Mouse (Mus musculus) gastrocnemius, postnatal 36 days (tissue): ENCODE measurements around the gene Lrmda. TPM values are rescaled to one million over a fixed set of nuclear protein-coding genes. Genes with fewer than 3 reads are reported as not detected.

Experiments used
- DNase-seq, 2 experiments: peaks; one replicate each; pipeline ENCODE4 v3.0.0; 2022
- intact Hi-C: fragments of 180-260 bp; cut with DNase I; formaldehyde crosslinking; loops from one replicate; pipeline ENCODE4 v1.15.1; 2025
- total RNA-seq, 2 experiments: library from RNA; stranded (reverse); gene quantifications; 2 replicates each; pipeline ENCODE4 v1.2.3; 2021

The Lrmda gene
- total RNA-seq, 2 experiments from 2014 or later: 1.7 to 2.8 TPM

DNA sequence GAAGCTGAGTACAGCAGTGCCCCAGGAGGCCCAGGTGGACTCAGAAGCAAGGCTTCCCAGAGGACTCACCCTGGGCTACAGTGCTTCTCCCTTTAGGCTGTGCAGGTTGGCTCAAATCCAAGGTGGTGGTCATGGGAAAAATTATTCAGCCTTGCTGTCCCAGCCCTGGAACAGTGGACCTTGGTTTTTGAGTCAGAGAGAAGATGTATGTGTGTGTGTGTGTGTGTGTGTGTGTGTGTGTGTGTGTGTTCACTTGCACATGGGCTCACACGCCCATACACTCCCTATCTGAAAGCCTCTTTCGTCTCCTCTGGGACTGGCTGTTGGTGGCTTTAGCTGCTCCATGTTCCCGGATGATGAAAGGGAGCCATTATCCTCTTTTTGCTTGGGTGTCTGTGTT is 16.4 kb downstream of the Lrmda start:
- DNase-seq: no peak
- intact Hi-C loops: no loop called here

DNA sequence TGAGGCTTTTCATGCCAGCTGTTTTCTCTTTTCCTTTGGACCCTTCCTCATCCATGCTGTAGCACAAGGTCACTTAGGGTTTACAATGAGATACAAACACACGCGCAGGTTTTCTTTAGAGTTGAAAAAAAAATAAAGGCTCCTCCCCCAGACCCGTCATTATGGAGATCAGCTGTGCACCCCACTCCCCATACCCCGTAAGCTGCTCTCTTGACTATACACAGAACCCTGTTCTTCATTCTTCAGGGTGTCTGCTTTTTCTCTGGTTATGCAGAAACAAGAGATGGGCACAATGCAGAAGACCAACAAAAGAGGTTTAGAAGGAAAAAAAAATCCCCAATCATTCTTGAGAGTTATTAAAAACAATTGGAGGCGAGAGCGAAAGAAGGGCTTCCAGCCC is 16.8 kb downstream of the Lrmda start:
- no peak for DNase-seq

DNA sequence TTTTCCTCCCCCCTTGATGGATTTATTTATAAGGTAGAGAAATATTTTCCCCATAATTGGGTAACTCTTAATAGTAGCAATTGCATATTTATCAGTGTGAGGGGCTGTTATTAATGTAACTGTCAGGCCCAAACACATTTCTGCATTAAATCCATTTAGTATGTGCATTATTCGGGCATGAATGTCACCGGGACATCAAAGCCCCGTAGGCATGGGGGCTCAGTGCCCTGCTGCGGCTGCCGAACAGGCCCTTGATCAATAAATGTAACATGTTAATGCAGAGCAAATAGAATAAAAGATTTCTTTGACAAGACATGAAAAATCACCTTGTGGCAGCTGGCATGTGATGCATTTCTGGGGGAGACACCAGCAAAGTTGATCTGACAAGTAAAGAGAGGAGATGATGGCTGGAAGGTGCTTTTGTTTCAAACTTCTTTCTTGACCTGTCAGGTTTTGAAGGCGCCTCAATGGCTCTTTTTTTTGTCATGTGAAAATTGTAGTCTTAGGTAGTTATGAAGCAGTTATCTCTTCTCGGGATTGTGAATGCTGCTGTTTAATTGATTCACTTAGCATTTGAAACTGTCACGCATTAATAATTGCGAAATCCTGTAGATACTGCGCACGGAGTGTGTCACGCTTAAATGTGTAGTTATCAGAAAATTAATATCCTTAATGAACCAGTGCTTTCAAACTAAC is 17.4 kb downstream of the Lrmda start:
- no peak for DNase-seq
- intact Hi-C loops: no loop called here

More for the DNA sequence above, 16.8 kb downstream of the Lrmda start:
- intact Hi-C loops: no loop called here

DNA sequence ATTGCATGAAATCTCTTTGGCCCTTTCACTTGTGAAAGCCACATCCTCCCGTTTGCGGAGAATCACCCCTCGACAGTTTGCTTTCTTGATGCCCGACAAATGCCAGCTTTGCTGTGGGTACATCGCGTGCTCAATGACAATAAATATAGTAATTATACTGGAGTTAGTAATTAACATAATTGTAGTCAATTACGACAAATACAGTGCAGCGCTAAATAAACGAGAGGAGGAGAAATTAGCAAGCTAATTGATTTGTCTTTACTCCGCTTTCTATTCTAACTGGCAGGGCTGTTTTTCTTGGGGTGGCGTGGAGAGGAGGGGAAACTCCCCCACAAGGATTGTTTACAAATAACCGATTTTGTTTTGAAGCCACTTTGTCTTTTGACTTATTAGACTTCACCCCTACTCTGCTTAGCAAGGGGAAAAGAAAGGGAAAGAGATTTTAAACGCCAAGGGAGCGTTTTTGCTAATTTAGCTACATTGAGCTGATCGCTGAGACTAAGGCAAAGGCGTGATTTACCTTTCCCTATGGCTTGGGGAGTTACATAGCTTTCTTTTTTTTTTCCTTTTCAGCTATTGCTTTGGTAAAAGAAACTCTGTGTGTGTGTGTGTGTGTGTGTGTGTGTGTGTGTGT is 18.1 kb downstream of the Lrmda start:
- intact Hi-C loops: no loop called here

DNA sequence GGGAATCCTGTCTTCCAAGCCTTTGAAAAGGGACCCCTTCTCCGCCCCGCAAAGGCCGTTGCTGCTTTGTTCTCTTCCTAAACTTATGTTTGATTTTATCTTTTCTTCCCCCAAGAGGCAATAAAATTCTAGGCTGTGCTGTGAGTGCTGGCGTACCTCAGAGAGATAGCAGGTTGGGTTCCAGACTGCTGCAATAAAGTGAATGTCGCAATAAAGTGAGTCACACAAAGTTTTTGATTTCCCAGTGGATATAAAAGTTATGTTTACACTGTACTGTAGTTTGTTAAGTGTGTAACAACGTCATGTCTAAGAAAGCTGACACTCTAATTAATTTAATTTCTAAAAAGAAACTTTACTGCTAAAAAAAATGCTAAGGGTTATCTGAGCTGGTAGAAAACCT is 22.6 kb downstream of the Lrmda start:
- no peak for DNase-seq
- intact Hi-C loops: no loop called here

More for the DNA sequence above, 18.1 kb downstream of the Lrmda start:
- DNase-seq: no peak

DNA sequence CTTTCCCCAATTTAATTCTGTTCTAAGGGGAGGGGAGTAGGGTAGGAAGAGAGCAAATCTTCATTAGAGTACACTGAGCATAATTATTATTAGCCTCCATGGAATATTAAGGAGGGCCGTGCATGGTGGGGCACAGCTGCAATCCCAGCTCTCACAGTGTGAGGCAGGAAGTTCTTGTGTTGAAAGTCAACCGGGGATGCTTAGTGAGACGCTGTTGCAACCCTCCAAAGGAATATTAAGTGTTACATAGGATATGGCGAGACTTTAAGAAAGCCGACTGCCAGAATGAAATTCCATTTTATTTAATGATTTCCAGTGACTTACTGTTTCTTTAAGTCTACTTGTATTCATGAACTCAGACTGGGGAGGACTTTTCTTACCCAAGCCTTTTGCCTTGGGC is 23.9 kb downstream of the Lrmda start:
- DNase-seq: no peak
- intact Hi-C loops: no loop called here

DNA sequence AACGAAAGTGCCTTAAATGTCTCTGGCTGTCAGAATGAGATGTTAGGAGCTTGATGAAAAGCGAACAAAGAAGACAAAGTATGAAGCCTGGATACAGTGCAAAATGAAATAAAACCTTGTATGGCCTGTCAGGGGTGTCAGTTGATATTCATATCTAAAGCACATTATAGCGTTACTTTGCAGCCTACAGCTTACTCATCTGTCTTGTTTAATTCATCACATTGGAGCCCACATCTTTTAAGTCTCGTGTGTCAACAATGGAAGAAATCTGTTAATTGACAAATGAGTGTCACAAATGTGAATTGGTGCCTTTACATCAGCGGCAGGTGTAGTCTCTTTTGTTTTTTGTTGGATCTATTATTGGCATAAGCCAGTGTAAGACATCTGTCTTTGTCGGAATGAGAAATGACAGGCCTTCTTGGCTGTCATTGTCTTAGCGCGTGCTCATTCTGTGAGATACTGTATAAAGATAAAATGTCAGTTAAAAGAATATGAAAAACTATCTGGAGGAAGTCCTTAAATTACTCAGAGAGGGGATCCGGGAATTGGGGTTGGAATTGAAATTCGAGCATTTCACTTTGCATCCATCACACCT is 26.8 kb downstream of the Lrmda start:
- no peak for DNase-seq
- intact Hi-C loops: no loop called here

DNA sequence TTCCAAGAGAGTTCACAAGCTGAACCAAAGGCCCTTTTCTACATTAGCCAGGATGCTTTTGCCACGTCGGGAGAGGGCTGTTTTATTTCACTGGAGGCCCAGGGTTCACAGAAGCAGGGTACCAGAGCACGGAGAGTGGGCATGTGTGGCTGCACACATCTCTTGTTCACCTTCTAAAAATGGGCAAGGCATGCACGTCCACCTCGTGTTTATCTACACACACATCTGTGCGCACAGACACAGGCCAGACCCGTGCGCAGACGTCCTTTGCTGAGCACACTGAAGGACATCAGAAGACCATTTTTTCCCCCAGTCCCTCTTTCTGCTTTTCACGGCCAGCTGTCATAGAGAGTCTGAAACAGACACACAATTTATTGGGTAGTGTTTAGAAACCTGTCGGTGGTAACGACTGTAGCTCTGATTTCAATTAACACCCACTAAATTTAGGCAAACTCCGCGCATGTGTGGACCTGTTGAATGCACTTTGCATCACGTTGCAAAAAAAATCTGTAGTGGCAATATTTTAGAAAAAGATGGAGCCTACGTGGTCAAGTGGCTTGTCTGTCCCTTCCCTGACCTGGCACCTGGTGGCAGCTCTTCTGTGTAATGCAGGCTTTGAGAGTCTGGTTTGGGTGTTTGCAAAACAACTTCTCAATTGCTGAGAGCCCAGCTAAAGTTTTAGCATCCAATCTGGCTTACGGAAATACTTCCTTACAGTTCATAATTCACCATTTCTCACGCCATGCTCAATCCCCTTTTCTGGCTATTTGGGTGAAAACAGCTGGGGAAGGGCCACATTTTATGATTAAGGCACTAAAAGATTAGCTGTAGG is 28.8 kb downstream of the Lrmda start:
- intact Hi-C loops: no loop called here
- no peak for DNase-seq

DNA sequence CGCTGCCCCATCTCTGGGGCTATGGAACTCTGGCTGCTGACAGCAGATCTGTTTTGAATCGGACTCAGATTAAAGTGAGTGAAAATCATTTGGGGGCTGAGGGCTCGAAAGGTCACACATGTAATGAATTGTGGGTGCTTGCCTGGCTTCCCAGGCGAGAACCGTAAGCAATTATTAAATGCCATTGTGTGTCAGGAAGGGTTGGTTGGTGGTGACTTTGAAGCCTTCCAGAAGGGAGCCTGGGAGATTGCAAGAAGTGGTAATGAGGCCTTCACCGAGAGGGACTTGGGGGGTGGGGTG is 29.3 kb downstream of the Lrmda start:
- intact Hi-C loops: no loop called here
- no peak for DNase-seq

DNA sequence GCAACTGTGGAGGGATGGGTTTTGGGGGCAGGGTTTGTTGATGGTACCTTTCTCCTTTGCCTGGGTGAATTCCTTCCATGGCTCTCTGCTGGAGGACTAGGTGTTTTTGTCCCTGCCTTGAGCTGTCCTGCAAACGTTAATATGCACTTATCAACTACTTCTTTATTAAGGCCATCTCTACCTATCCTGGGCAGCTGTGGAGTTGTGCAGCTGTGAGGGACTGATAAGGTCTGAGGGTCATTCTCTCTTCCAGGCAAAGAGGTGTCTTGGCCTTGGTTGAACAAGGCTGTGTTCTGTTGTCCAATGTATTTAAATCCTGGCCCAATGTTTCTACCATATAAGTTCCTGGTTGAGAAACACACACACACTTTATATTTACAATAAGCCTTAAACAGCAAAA is 29.8 kb downstream of the Lrmda start:
- DNase-seq: no peak
- intact Hi-C loops: no loop called here

DNA sequence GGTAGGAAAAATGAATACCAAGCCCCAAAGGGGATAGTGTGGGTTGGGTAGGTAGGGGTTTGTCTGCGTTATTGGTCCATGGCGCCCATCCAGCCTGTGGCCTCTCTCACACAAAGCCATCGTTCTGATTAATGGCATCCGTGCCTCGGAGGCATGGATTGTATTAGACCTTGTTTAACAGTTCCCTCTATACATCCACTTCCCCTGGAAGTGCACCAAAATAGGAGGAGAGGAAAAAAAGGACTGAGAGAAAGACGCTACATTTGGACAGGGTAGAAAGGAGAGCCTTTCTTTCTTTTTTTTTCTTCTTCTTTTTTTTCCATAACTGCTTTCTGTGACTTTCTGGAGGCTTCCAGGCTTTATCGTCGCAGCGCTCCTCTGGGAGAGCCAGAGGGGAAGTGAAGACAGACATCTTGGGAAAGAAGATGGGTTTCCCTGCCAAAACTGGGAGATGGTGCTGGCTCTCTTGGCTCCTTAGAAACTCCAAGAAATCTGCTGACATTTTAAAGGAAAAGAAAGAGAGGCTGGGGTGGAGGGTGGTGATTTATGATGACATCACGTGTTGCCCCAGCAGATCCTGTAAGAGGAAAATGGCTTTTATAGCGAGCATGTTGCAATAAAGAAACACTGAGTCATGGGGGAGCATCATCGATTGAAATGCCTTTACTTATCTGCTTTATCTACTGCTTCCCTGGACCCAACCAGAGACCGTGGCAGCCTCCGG is 32.6 kb downstream of the Lrmda start:
- no peak for DNase-seq
- intact Hi-C loops: no loop called here

DNA sequence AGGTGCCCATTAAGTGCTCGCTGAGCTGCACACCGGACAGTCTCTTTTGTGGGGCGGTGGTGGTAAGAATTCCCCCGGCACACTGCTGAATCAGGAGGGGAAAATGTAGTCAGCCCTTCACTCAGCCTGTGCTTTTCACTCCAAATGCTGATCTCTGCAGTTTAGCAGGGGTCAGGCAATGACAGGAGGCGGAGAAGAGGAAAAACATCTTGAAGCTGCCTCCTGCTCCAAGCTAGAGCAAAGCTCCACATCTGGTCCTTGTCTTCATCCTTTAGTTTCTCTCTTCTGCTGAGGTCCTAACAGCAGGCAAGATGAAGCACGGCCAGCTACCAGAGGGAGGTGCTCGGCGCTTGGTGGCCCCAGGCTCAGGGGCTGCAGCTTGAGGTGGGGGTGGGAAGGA is 36.1 kb downstream of the Lrmda start:
- intact Hi-C loops: no loop called here
- DNase-seq: no peak

DNA sequence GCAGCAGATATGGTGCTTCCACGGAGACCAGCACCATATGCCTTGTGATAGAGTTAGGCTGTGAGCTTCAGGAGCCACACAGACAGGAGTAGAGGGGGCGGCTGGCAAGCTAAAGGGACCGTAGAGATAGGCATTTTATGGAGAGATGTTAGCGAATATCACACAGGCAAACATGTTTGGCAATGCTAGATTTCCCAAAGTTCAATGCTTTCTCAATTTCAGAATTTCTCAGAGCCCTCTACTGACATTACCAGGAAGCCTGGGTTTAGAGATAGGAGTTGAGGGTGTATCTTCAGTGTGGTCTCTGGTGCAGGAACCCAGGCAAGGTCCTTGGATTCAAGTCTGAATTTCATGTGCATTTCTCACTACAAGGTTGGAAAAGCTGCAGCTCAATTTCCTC is 36.7 kb downstream of the Lrmda start:
- no peak for DNase-seq
- intact Hi-C loops: no loop called here

DNA sequence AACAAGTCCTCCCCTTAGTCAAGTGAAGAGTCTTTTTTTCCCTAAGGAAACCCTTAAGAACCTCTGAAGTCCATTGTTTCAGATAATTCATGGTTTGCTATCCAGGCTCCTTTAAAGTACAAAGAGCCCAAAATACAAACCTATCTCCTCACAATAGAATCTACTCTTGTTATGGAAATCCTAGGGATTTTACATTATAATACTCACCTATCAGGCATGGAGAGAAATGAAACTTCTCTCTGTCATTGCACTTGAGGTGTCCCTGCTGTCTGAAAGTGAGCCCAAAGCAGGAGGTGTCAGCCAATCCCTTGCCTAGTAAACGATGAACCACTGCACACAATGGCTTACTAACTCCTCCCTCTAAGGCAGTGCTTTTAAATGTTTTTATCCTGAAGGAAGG is 39.2 kb downstream of the Lrmda start:
- intact Hi-C loops: no loop called here

DNA sequence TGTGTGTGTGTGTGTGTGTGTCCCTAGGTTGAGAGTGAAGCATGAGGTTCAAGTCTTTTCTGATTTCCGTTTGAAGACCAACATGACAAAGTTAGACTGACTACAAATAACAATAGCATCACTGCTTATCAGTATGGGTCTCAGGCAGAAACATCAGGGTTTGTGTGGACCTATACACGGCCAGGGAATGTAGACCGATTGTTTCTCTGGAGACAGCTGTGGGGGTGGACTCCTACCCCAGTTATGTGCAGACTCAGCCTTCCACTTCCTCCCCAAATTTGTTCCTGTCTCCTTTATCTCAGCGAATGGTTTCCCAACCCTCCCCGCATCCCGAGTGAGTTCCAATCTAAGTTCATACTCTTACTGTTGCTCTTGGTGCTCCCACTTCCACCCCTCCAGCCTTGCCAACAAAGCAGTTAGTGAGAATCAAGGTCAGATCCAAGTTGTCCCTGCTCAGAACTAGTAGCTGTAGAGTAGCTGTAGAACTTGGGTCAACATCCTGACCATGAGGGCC is 39.9 kb downstream of the Lrmda start:
- intact Hi-C loops: no loop called here
- no peak for DNase-seq

More for the DNA sequence above, 39.2 kb downstream of the Lrmda start:
- no peak for DNase-seq

DNA sequence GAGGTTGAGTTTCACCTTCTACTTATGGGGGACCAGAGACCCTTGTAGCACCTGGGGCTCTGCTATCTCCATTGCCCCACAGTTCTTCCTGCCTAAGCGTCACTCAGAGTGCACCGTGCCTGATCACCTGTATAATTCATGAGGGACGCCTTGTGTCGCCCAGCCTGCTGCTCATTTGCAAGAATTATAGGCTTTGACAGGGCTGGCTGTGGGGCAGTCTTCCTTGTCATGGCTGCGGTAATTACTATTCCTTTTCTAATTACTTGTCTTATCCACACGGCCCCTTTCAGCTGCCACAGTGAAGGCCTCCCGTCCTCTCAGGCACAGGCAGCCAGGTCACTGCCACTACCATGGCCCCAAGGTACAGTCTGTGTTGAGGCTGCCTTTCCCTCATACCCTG is 41.3 kb downstream of the Lrmda start:
- DNase-seq: no peak
- intact Hi-C loops: no loop called here

DNA sequence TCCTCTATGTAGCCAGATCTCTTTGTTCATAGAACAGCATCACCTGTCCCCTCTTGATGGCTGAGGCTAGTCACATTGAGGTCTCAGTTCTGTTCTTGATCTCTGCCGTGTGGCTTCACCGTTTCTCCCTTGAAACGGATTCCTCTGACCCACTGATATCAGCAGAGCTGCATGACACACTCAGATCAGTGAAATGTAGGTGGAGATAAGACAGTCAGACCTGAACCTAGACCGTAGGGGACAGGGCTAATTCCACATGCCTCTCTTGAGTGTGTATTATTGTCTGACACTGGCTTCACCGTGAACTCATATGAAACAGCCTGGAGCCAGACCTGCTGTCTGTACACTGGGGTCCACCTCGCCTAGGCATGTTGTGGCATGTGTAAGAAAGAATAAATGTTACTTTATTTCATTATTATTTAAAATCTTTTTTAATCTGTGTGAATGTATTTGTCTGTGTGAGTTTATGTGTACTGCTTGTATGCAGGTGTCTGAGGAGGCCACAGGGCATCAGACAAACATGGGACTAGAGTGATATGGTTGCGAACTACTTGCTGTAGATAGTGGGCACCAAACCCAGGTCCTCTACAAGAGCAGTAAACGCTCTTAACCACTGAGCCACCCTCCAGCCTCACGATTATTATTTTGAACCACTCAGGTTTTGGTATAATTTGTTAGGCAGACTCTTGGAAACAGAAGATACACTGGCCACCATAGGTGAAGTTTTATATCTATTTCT is 42.8 kb downstream of the Lrmda start:
- intact Hi-C loops: no loop called here
- no peak for DNase-seq

DNA sequence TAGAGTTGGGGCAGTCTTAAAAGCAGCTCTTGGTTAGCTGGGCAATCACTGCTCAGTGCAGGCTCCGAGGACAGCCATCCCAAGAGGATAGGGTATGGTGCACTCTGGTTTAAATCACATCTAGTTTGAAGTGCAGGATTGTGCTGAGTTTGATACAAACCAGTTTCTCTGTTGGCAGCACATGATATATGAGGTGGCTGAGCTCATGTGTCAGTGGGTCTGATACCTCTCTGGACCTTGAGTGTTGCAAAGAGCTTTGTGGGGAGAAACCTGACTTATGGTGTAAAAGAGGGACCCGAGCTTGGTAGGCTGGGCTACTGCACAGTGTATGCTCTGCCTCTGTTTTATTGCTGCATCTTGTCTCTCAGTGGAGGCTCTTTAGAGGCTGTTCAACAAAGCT is 49.7 kb downstream of the Lrmda start:
- DNase-seq: no peak
- intact Hi-C loops: no loop called here

DNA sequence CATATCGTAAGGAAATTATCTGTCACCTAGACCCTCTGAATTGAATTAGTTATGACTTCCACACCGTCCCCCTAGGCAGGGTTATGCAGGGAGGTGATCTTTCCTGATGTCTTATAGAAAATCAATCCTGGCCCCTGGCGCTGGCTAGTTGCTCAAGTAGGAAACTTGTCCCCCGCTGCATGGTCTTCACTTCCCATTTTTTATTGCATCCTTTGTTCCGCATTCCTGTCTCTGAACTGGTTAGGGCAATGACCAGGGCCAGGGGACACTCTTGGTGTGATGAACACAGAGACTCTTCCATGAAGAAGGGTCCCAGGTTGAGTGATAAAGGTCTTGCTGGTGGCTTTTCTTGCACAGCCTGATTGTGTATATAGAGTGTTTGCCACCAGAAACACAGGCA is 53.9 kb downstream of the Lrmda start:
- intact Hi-C loops: no loop called here

DNA sequence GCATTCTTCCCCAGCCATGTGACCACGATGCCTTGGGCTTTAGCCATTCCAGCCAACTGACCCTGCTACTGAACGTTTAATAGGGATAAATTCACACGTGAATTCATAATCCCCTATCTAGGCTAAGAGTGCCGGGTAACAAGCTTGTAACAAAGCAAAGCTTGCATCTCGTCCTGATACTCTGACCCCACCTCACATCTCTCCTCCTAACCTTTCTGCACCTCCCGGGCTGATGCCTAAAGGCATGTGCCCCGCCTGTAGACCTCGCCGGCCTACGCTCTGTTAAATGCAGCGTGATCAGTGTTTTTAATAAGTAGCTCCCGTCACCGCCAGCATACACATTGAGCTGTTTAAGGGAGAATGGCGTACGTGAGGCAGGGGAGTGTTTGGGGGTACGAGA is 54.7 kb downstream of the Lrmda start:
- no peak for DNase-seq
- intact Hi-C loops: no loop called here

More for the DNA sequence above, 53.9 kb downstream of the Lrmda start:
- DNase-seq: no peak
